Mouse (Mus musculus) natural killer cell, adult 2 months (primary cell): Measurements from ENCODE around the gene Tanc1.

Experiments
- DNase-seq, 2 experiments: peaks; one replicate each; pipeline ENCODE4 v3.0.0; 2022; ENCODE audit warnings: low spot score in 2 of 2

Gene Tanc1

GRCm38 (mm10) chr2:59758139-59758918 is 146.5 kb downstream of the Tanc1 start:
- no peak for DNase-seq

GRCm38 (mm10) chr2:59760731-59761130 is 148.9 kb downstream of the Tanc1 start:
- DNase-seq: no peak

DNA sequence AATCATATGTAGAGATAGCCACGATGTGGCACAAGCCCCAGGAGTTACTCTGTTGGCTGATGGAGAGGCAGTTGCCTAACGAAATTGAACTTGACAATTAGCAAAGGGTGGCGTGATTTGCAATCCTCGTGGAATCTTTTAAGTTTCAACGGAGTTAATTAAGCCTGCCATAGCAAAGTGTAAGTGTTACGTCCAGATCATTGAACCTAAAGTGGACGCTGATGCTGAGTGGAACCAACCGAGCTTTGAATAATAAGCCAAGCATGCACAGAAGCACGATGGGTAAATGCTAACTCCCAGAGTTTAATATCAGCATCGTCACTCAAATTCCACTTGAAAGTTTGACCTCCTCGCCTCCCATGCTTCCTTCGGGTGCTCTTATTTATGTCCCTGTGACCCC is 149.3 kb downstream of the Tanc1 start:
- no peak for DNase-seq

- no peak for DNase-seq
Measured at GRCm38 (mm10) chr2:59762277-59762676, 150.4 kb downstream of the Tanc1 start.

GRCm38 (mm10) chr2:59765671-59766070 is 153.8 kb downstream of the Tanc1 start:
- no peak for DNase-seq

DNA sequence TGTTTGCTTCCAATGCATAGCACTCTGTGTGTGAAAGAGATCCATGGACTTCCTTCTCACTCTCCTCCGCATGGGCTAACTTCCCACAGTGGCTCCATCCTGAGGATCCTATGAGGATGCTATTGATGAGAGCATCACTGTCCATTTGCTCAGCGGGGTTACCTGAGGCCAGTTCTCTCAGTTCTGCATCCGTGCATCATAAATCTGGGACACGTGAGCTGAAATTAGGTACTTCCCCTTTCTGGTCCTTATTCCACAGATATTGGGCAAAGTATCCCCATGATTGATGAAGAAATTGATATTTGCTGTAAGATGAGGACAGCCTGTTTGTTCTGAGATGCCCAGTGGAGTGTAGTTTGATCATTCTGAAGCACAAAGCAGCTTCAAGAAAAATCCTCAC is 156.1 kb downstream of the Tanc1 start:
- no peak for DNase-seq

DNA sequence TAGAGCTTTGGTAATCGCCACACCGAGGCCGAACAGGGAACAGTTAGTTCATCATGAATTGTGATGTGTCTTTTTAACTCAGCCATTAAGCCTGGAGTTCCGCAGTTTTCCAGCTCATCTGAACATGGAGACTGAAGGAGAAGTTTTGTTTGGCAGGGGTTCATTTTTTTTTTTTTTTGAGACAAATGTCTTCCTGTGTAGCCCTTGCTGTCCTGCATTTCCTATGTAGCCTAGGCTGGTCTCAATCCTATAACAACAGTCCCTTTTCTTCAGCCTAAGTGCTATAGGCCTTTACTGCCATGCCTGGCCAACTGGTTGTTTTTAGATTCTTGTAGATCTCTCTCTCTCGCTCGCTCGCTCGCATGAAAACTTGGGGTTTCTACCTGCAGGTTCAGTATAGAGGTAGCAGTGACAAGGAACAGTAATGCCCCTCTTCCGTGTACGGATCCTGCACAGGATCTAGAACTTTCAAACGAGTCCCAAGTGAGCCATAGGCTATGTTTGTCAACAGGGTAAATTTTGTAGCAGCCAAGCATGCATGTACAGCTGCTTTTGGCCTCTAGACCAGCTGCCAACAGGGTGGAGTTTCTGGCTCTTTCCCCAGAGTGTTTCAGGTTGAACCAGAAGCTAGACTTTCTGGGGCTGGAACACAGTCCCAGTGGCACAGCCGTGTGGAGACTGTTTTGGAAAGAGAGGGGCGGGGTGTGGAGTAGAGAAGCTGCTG is 157.0 kb downstream of the Tanc1 start:
- DNase-seq: no peak

DNA sequence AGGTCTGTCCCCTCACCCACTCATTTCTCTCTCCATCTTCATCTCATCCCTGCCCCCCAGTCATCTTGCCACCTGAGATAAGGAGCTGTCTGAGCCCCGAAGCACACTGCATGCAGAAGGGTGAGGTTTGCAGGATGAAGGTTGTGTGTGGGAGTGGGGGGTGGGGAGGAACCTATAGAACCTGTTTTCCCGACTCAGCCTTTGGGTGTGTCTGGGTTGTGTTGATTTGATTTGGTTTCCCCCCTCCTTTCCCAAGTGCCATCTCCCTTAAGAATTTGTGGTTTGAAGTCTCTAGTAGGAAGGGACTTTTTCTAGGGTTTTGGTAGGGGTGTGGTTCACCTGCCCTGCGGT is 157.5 kb downstream of the Tanc1 start:
- no peak for DNase-seq

DNA sequence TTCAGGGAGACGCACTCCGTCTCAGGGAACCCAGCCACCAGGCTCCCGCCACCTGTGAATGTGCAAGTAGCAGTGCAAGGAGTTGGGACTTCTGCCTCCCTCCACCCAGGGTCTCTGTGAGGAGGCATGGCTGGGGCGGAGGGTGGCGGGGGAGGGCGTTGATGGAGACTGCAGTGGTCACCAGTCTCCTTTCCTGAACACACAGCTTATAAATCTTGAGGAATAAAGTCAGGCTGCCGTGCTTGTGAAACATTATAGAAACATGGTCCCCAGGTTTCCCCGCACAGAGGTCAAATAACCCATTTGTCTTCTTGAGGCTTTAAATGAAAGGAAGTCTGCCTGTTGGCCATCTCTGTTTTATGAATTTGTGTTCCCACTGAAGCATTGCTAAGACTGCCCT is 159.9 kb downstream of the Tanc1 start:
- no peak for DNase-seq

DNA sequence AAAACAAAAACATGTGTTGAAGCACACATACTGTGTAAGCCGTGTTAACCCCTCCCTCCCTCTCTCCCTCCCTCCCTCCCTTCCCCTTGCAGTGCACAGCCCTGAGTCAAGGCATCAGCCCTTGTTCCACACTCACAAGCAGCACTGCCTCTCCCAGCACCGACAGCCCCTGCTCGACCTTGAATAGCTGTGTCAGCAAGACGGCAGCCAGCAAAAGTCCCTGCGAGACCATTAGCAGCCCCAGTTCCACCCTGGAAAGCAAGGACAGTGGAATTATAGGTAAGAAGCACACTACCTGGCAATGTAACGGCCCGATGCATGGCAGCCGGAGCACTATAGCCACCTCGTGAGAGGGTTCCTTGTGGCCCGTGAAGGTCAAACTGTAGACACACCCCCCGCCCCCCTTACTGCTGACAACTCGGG is 160.4 kb downstream of the Tanc1 start:
- DNase-seq: no peak

DNA sequence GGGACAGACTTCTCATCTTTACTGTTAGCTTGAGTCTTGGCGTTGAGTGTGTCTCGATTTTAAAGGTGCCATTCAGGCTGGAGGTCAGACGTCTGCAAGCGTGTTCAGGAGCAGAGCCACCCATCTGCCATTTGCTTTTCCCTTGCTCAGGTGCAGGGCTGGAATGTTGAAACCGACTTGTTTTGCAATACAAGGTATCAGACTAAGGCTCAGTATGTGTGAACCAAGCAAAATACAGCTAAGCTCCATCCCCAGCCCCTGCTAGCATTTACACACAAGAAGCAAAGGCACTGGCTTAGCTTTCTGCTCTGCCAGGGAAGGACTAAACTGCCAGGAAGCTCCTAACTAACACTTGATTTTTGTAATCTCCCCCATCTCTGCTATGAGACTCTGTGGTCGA is 162.5 kb downstream of the Tanc1 start:
- DNase-seq: no peak

DNA sequence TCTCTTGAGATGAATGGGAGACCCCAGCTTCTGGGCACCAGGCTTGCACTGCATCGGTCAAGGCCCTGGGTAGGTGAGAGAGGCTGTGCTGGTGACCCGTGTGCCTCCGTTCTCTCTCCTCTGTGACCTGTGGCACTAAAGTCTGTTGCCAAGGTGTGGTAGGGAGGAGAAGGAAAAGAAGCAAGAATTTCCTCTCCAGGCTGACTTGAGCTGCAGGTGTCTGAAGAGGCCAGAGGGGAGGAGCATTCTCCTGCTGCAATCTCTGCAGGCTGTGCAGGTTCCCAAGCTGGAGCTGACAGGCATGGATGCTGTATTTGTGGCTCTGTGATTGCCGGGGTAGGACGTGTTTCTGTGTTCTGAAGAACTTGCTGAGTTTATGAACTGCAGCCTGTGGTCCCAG is 163.3 kb downstream of the Tanc1 start:
- DNase-seq: no peak

DNA sequence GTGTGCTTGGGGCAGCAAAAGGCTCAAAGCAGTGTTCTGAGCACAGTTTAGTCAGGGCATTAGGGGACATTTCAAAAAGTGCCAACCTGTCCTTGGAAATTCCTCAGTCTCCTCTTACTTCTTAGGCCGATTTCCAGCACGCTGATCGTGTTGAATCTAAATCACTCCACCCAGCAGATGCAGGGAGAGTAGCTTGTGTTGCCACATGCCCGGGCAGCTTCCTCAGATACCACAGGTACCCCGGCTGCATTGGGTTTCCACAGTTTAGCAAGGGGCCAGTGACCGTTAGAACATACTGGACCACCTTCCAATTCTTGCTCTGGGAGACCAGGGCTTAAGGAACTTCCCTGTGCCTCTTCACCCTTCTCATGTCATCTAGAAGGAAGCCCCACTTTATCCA is 164.0 kb downstream of the Tanc1 start:
- no peak for DNase-seq

DNA sequence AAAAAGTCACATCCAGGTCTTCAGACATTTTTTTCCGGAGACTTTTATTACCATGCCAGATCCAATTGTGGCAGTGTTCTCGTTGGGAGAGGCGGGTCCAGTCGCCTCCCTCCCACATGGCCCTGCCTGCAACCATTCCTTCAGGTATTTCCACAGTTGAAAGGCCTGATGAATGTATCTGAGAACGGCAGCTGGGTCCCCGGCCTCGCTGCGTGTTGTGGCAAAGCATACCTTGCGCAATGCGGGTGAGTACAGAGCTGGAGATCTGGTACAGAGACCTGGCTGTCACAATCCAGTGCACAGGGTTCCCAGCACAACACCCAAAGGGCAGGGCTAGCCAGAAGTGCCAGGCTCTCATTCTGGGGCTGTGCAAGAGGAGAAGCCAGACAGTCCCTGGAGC is 167.5 kb downstream of the Tanc1 start:
- no peak for DNase-seq

GRCm38 (mm10) chr2:59780240-59780639 is 168.4 kb downstream of the Tanc1 start:
- DNase-seq: no peak

DNA sequence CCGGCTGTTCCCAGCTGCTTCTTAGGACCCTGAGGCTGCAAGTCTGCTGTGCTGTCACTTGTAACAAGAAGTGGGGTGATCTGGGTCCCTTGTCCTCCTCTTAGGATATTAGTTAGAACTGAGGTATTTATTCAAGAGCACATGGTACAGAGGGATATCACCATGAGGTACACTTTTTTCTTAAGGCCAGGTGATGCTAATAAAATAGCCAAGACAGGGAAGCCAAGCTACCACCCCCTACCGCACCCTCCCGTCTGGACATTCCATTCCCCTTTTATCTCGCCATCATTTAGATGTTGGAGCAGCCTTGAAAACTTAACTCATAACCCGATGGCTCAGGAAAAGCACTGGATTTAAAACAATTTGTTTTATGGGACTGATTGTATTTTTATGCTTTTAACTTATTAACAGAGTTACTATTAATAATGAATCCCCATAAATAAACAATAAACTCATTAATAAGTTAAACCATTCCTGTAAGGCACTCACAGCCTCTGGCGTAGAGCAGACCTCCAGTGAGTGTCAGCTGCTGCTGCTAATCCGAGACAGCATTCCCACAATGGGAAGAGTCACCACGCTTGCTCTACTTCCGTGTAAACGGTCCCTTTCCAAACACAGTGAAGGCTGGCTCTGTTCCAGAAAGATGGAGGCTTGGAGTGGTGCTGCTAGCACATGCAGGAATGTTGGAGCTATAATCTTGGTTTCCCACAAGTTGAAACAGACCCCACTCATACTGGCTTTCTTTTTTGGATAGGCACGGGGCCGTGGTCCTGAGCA is 171.4 kb downstream of the Tanc1 start:
- no peak for DNase-seq

GRCm38 (mm10) chr2:59783832-59784627 is 172.2 kb downstream of the Tanc1 start:
- no peak for DNase-seq

DNA sequence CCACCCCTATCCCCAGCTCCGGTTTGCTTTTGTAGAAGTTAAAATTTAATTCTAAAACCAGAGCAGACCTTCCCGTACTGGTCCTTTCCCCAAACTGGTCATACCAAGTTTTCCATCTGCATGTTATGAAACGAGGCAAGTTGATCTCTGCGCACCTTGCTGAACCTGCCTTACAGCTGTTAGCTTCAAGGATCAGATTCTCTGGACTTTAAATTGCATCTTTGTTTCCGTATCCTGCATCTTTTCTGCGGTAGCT is 172.7 kb downstream of the Tanc1 start:
- DNase-seq: no peak

- no peak for DNase-seq
Measured at GRCm38 (mm10) chr2:59785597-59785996, 173.8 kb downstream of the Tanc1 start.

- no peak for DNase-seq
Measured at GRCm38 (mm10) chr2:59788704-59789500, 177.1 kb downstream of the Tanc1 start.

GRCm38 (mm10) chr2:59791596-59791995 is 179.8 kb downstream of the Tanc1 start:
- no peak for DNase-seq
